Mouse (Mus musculus) lung, adult 18-20 months (tissue): ENCODE data around the gene Gtpbp3.

Source experiments
- DNase-seq, 2 experiments: peaks; one replicate each; pipeline ENCODE4 v3.0.0; 2022; ENCODE audit warnings: mixed read lengths in 2 of 2

Gene Gtpbp3

GRCm38 (mm10) chr8:71535663-71536062 lies 47.8 kb downstream of the Gtpbp3 start:
- DNase-seq = no peak

- DNase-seq = peak; percentile 96
Observed at GRCm38 (mm10) chr8:71537028-71537867, 49.3 kb downstream of the Gtpbp3 start, which contains the start of gene Bst2. Gene Bst2 (minus strand): TSS chr8:71537456.

DNA sequence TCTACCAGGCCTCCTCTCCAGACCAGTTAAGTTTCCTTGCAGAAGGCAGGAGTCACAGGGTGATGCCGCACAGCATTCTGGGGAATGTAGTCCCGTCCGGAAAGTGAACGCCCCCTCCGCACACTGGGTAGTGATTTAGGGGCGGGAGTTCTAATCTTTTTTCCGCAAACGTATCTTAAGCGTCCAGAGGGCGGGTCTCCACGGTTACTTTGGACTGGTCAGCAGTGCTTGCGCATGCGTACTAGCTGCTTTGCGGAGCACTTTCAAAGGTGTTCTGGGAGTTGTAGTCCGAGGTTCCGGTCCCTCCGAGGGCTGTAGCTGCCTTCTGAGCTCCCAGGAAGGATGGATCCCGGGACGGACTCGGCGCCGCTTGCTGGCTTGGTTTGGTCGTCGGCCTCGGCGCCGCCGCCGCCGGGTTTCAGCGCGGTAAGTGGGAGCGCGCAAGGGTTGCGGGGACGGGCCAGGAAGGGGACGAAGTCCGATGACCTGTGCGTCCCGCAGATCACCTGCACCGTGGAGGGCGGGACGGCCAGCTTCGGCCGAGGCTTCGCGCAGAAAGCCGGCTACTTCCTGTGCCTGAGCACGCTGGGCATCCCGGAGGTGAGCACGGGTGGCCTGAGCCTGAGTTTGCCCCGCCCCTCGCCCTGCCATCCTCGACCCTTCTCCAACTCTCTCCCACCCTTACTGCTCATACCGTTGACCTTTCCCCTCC lies 54.9 kb downstream of the Gtpbp3 start, which contains the start of gene Mvb12a:
Mvb12a (plus strand) TSS at position 291 of the 712 bp plus-strand sequence.
- peak; percentile 99 for DNase-seq

GRCm38 (mm10) chr8:71543755-71544154 lies 55.9 kb downstream of the Gtpbp3 start:
- DNase-seq = no peak

DNA sequence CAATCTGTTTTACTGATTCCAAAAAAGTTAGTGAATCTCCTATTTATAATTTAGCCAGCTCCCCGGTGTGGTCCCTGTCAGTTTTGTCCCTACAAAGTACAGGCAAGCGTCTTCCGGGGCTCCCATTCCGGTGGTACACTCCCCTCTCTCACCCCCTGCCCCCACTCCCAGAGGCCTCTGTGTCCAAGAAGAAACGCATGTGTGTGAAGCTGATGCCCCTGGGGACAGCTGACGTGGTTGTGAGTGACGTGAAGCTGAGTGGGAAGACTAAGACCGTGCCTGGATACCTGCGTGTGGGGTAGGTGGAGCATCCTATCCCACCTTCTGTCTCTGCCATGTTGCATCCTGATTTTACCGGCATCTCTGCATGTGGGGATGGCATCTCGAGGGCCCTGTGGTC lies 57.1 kb downstream of the Gtpbp3 start:
- DNase-seq = no peak

GRCm38 (mm10) chr8:71547590-71547989 lies 59.7 kb downstream of the Gtpbp3 start:
- DNase-seq = no peak
